Mouse (Mus musculus): ENCODE data around the gene Frrs1.

DNA sequence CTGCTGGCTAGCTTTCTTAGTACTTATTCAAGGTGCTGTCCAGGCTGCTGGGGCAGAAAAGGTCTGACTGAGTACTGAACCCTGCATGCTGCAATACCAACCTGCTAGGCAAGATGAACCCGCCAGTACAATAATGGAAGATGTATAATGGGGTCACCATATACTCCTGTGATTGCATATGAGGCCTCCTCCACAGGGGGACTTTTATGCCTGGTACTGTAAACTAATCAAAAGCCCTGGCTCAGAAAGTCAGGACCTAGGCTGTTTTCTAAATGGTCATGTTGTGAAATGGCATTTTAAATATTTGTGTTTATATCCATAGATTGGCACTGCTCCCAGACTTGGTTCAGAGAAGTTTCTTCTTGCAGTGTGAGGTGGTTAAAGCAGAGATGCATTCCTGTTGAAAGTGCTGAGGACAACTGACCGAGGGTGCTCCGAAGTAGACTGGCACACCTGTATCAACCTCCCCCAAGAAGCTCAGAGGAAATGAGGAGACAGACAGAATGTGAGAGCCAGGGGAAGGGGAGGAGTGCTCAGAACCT lies 42.5 kb upstream of the Frrs1 start:
- TF ChIP-seq CTCF (IDR thresholded peaks at IDR 0.05; ENCODE audit: borderline replicate concordance, control insufficient read depth, extremely low read depth, insufficient read depth, low read length, poor library complexity) (no peak), POLR2A (IDR thresholded peaks at IDR 0.05; ENCODE audit: control insufficient read depth, extremely low read depth, insufficient read depth, low read length, poor library complexity) (no peak)
